8 mouse cellular contexts compared by ENCODE assay signal in genomic region chr15:100113343-100114275, GRCm38 (mm10).
DNase-seq lines count a peak whose midpoint lies in the region; ATAC-seq lines count a peak whose summit lies in the region.

No protein-coding gene starts in this region.

- ATAC-seq in hindbrain, embryonic 16.5 days = no peak
- ATAC-seq in common myeloid progenitor, adult 5-6 weeks (replicated peaks; ENCODE audit: low read depth, poor library complexity, severe bottlenecking) = peak; percentile 77
- peak; percentile 35 for ATAC-seq in intestine, embryonic 15.5 days
- peak; percentile 49; the same call in 1 of the 2 replicates for ATAC-seq in neural tube, embryonic 14.5 days (ENCODE audit: low read depth)

- DNase-seq in hindbrain, embryonic 10.5 days (ENCODE audit: low spot score) = peak; percentile 37
- DNase-seq in cerebellum, postnatal 36 days = no peak
- no peak for DNase-seq in lung, postnatal 4 days
- DNase-seq in frontal cortex, postnatal 14 days (ENCODE audit: low spot score in 2 of 2) = no peak

- WGBS in hindbrain, embryonic 10.5 days = 52% methylated on average over 10 of the region's 10 CpGs
- 36% methylated on average over 10 of the region's 10 CpGs for WGBS in hindbrain, embryonic 16.5 days
- 54% methylated on average over 10 of the region's 10 CpGs for WGBS in intestine, embryonic 15.5 days
- 16% methylated on average over 10 of the region's 10 CpGs for WGBS in neural tube, embryonic 14.5 days

- no peak overlapping the region for H3K9ac ChIP-seq in hindbrain, embryonic 16.5 days (ENCODE audit: low read depth, low read length)
- H3K9ac ChIP-seq in intestine, embryonic 15.5 days = no peak overlapping the region
- H3K9ac ChIP-seq in neural tube, embryonic 14.5 days (replicated peaks; ENCODE audit: low read depth, low read length) = no peak overlapping the region

- no peak overlapping the region for H3K4me2 ChIP-seq in hindbrain, embryonic 16.5 days (ENCODE audit: low read length)
- H3K4me2 ChIP-seq in intestine, embryonic 15.5 days (replicated peaks) = no peak overlapping the region
- H3K4me2 ChIP-seq in neural tube, embryonic 14.5 days (ENCODE audit: low read depth, low read length) = no peak overlapping the region

- H3K4me3 ChIP-seq in hindbrain, embryonic 10.5 days = no peak overlapping the region
- no peak overlapping the region for H3K4me3 ChIP-seq in hindbrain, embryonic 16.5 days (ENCODE audit: low read length)
- H3K4me3 ChIP-seq in intestine, embryonic 15.5 days (replicated peaks) = no peak overlapping the region
- no peak overlapping the region for H3K4me3 ChIP-seq in neural tube, embryonic 14.5 days (ENCODE audit: low read depth, low read length)

- H3K4me1 ChIP-seq in hindbrain, embryonic 10.5 days (replicated peaks) = peaks cover 29% of the 10 kb centered on the region
- peaks cover 7% of the 10 kb centered on the region for H3K4me1 ChIP-seq in hindbrain, embryonic 16.5 days (ENCODE audit: control insufficient read depth, insufficient read depth, low read depth, low read length)
- peaks cover 27% of the 10 kb centered on the region for H3K4me1 ChIP-seq in intestine, embryonic 15.5 days (replicated peaks)
- H3K4me1 ChIP-seq in neural tube, embryonic 14.5 days (ENCODE audit: control insufficient read depth, insufficient read depth, low read length) = 0 out of 2 replicates have a peak, but pooled peaks cover 7% of the 10 kb centered on the region

- no peaks in the 10 kb centered on the region for H3K9me3 ChIP-seq in hindbrain, embryonic 10.5 days
- H3K9me3 ChIP-seq in hindbrain, embryonic 16.5 days (ENCODE audit: control insufficient read depth, low read length) = no peaks in the 10 kb centered on the region
- H3K9me3 ChIP-seq in intestine, embryonic 15.5 days = no peaks in the 10 kb centered on the region
- H3K9me3 ChIP-seq in neural tube, embryonic 14.5 days (ENCODE audit: control insufficient read depth, low read length) = no peaks in the 10 kb centered on the region

- peak overlapping the region; percentile 9; the same call in 1 of the 2 replicates for H3K27ac ChIP-seq in hindbrain, embryonic 10.5 days
- H3K27ac ChIP-seq in hindbrain, embryonic 16.5 days (ENCODE audit: low read depth, low read length) = no peak overlapping the region
- H3K27ac ChIP-seq in intestine, embryonic 15.5 days = no peak overlapping the region
- no peak overlapping the region for H3K27ac ChIP-seq in neural tube, embryonic 14.5 days (ENCODE audit: low read depth, low read length)

- no peaks in the 10 kb centered on the region for H3K27me3 ChIP-seq in hindbrain, embryonic 10.5 days (ENCODE audit: insufficient read depth, poor library complexity, severe bottlenecking)
- H3K27me3 ChIP-seq in hindbrain, embryonic 16.5 days (replicated peaks; ENCODE audit: control insufficient read depth, insufficient read depth, low read length) = no peaks in the 10 kb centered on the region
- no peaks in the 10 kb centered on the region for H3K27me3 ChIP-seq in intestine, embryonic 15.5 days (replicated peaks)
- H3K27me3 ChIP-seq in neural tube, embryonic 14.5 days (ENCODE audit: control insufficient read depth, insufficient read depth, low read length) = no peaks in the 10 kb centered on the region

- H3K36me3 ChIP-seq in hindbrain, embryonic 10.5 days = peaks cover 29% of the 10 kb centered on the region
- H3K36me3 ChIP-seq in hindbrain, embryonic 16.5 days (ENCODE audit: control insufficient read depth, insufficient read depth, low read length) = peaks cover 3% of the 10 kb centered on the region; the same call in 1 of the 2 replicates
- H3K36me3 ChIP-seq in intestine, embryonic 15.5 days = peaks cover 6% of the 10 kb centered on the region
- peaks cover 7% of the 10 kb centered on the region for H3K36me3 ChIP-seq in neural tube, embryonic 14.5 days (ENCODE audit: control insufficient read depth, insufficient read depth, low read length)
